Mouse (Mus musculus) midbrain, embryonic 15.5 days (tissue): ENCODE measurements around the gene Scarb2. TPM values are rescaled to one million over a fixed set of nuclear protein-coding genes. Genes with fewer than 3 reads are reported as not detected.

Experiments
- ATAC-seq: fragments of 200-750 bp; cut with Nextera tagmentation; replicated peaks from 2 replicates; pipeline ENCODE4 v1.8.0; 2017; ENCODE audit warnings: moderate TSS enrichment
- H3K27ac ChIP-seq: fragments of 300-500 bp; sonication (generic); 2 replicates; pipeline ENCODE4 v1.5.1; 2015; ENCODE audit warnings: mild to moderate bottlenecking, inconsistent platforms
- H3K27me3 ChIP-seq: fragments of 300-500 bp; sonication (generic); replicated peaks from 2 replicates; pipeline ENCODE4 v1.6.1; 2015; ENCODE audit warnings: inconsistent platforms
- H3K36me3 ChIP-seq: fragments of 300-500 bp; sonication (generic); replicated peaks from 2 replicates; pipeline ENCODE4 v1.6.1; 2015; ENCODE audit warnings: inconsistent platforms
- H3K4me1 ChIP-seq: fragments of 300-500 bp; sonication (generic); 2 replicates; pipeline ENCODE4 v1.6.1; 2015; ENCODE audit warnings: inconsistent platforms
- H3K4me2 ChIP-seq: fragments of 300-500 bp; sonication (generic); 2 replicates; pipeline ENCODE4 v1.6.1; 2015; ENCODE audit warnings: inconsistent platforms, mild to moderate bottlenecking, moderate library complexity
- H3K4me3 ChIP-seq: fragments of 300-500 bp; sonication (generic); 2 replicates; pipeline ENCODE4 v1.5.1; 2015; ENCODE audit warnings: mild to moderate bottlenecking, inconsistent platforms
- H3K9ac ChIP-seq: fragments of 300-500 bp; sonication (generic); 2 replicates; pipeline ENCODE4 v1.6.1; 2015; ENCODE audit warnings: mild to moderate bottlenecking, inconsistent platforms
- H3K9me3 ChIP-seq: fragments of 300-500 bp; sonication (generic); 2 replicates; pipeline ENCODE4 v1.6.1; 2016; ENCODE audit warnings: inconsistent platforms
- WGBS: fragments of 180-500 bp; shearing (Covaris S2); methylation state at CpG from one replicate; pipeline ENCODE4 v1.1.7; 2015; ENCODE audit warnings: mixed read lengths; 5-methylcytosine and 5-hydroxymethylcytosine counted together
- polyA plus RNA-seq: library from polyadenylated mRNA; unstranded; fragments of >200 nt; fragmentation: Nextera tagmentation; extraction: Ambion mirVana; gene quantifications from 2 replicates; pipeline ENCODE4 v1.2.1, GENCODE M21; 2015

Gene Scarb2
- polyA plus RNA-seq, 1 experiment from 2014 or later = 24.4 TPM

DNA sequence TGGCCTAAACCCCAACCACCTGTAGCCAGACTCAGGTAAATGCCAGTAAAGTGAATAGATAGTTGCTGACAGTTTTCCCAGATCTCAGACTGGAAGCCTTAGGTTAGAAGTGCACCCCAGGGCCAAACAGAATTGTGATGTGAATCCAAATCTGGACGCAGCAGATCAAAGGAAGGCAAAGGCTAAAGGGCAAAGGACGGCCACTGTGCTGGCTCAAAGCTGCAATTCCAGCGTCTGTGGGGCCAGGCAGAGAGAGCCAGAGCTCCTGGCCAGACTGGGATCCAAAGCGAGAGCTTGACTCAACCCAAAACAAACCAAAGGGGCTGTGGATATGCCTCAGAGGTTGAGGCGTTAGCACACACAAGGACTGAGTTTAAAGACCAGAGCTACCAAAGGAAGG is 47.9 kb downstream of the Scarb2 start:
- Histone ChIP-seq H3K4me3 (no peak overlapping the region), H3K27ac (no peak overlapping the region), H3K9me3 (no peaks in the 10 kb centered on the region), H3K4me2 (no peak overlapping the region), H3K27me3 (no peaks in the 10 kb centered on the region), H3K9ac (no peak overlapping the region), H3K4me1 (no peaks in the 10 kb centered on the region), H3K36me3 (peaks cover 17% of the 10 kb centered on the region; the same call in 1 of the 2 replicates)
- 49% methylated on average over 5 of the region's 5 CpGs for WGBS
- ATAC-seq = no peak

DNA sequence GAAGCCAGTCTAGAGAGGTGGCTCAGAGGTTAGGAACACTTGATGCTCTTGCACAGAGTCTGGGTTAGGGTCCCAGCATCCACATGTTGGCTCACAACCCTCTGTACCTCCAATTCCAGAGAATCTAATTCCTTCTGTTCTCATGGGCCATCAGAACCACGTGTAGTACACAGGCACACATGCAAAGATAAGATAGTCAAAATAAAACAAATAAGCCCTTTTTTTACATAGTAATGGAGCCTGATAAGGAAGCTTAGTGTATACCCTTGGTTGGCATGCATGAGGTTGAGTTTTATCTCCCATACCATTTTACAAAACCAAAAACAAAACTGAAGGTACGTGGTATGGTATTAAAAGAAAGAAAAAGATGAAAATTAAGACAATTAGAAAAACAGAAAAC is 49.2 kb downstream of the Scarb2 start:
- Histone ChIP-seq H3K4me1 (no peaks in the 10 kb centered on the region), H3K4me3 (no peak overlapping the region), H3K36me3 (peaks cover 28% of the 10 kb centered on the region; the same call in 1 of the 2 replicates), H3K9ac (no peak overlapping the region), H3K27me3 (no peaks in the 10 kb centered on the region), H3K4me2 (no peak overlapping the region), H3K9me3 (no peaks in the 10 kb centered on the region), H3K27ac (no peak overlapping the region)
- ATAC-seq = no peak
- 86% methylated on average over 2 of the region's 2 CpGs for WGBS

DNA sequence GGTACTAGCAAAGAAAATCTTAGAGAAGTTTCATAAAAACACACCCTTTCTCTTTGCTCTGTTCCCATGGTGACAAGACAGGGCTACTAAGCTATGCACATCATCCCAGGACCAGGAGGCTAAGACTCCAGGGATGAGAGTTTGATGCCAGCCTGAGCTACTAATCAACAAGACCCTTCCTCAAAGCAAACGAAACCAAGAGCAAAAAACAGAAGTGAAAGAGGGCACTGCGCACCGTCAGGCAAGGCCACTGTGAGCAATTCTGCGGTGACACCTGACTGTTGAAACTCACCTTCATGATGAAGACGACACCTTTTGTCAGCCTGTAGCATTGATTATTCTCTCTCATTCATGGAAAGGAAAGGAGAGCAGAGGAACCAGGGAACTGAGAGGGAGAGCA is 53.8 kb downstream of the Scarb2 start:
- WGBS = 94% methylated on average over 5 of the region's 5 CpGs
- Histone ChIP-seq H3K27me3 (no peaks in the 10 kb centered on the region), H3K27ac (no peak overlapping the region), H3K9me3 (no peaks in the 10 kb centered on the region), H3K4me1 (no peaks in the 10 kb centered on the region), H3K9ac (no peak overlapping the region), H3K36me3 (peaks cover 49% of the 10 kb centered on the region), H3K4me3 (no peak overlapping the region), H3K4me2 (no peak overlapping the region)
- no peak for ATAC-seq

DNA sequence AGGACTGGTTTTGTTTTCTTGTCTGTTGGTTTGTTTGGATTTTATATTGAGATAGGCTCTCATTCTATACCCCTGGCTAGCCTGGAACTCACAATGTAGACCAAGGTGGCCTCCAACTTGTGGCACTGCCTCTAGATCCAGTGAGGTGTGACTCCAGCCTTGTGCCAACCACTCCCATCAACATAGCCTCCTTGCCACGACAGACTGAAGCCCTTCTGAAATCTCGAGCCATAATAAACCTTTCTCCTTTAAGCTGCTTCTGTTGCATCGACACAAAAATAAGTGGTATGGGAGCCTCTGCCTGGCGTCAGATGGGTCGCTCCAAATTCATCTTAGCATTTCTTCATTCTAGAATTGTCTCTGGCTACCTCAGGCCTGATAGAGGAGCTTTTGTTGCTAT is 59.9 kb downstream of the Scarb2 start:
- H3K27me3 ChIP-seq = no peaks in the 10 kb centered on the region
- ATAC-seq = no peak
- peaks cover 58% of the 10 kb centered on the region for H3K36me3 ChIP-seq
- H3K27ac ChIP-seq = no peak overlapping the region
- H3K4me1 ChIP-seq = no peaks in the 10 kb centered on the region
- no peak overlapping the region for H3K9ac ChIP-seq
- H3K4me2 ChIP-seq = no peak overlapping the region
- H3K9me3 ChIP-seq = no peaks in the 10 kb centered on the region
- 94% methylated on average over 5 of the region's 5 CpGs for WGBS
- H3K4me3 ChIP-seq = no peak overlapping the region

DNA sequence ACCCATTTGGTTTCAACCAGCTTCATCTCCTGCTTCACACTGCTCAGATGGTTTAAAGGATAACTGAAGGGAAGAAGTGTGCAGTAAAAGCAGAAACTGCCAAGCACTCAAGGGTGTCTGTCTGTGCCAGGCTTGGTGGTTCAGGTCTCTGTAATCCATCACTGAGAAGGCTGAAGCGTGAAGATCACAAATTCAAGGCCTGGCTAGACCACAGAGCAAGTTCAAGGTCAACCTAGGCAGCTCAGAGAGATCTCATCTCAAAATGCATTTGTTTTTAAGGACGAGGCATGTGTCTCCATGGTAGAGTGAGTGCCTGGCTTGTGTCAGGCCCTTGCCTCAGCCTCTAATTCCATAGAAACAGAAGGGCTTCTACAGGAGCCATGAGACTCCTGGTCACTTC is 61.6 kb downstream of the Scarb2 start:
- H3K9ac ChIP-seq = no peak overlapping the region
- no peak overlapping the region for H3K4me3 ChIP-seq
- no peak overlapping the region for H3K27ac ChIP-seq
- ATAC-seq = no peak
- H3K27me3 ChIP-seq = no peaks in the 10 kb centered on the region
- no peak overlapping the region for H3K4me2 ChIP-seq
- no peaks in the 10 kb centered on the region for H3K9me3 ChIP-seq
- H3K4me1 ChIP-seq = no peaks in the 10 kb centered on the region
- peaks cover 52% of the 10 kb centered on the region for H3K36me3 ChIP-seq
- 96% methylated on average over 2 of the region's 2 CpGs for WGBS

DNA sequence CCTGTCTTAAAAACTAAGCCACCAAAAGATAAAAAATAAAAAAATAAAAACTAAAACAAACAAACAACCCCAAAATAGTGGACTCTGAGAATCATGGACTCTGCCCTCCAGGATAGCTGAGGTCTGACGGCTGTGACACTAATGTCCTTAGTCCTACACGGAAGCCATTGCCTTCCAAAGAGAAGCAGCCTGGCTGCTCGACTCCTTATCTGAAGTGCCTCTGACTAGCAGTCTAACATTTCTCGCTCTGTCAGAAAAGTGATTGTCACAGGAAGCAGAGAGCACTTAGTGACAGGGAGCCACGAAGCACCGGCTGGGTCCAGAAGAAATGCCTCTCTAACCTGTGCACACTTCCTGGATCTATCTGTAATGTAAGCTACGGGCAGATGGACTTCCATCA is 63.7 kb downstream of the Scarb2 start:
- H3K36me3 ChIP-seq = peaks cover 35% of the 10 kb centered on the region
- 92% methylated on average over 7 of the region's 7 CpGs for WGBS

DNA sequence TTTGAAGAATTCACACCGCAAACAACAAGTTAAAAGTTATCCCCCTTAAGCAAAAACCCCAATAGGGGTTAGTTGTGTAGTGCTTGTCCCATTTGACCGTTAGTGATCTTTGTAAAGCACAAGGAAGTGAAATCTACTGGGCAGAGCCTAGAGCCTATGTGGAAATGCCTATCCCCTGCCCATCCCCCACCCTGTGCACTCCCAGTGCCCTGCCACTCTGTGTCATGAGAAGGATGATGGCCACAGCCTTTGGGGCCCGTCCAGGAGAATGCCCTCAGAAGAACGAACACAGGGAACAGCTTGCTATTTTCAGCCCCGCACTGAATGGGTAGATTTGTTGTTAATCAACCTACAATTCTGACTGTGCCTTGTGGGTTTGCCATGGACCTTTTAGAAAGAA is 65.1 kb downstream of the Scarb2 start:
- Histone ChIP-seq H3K9ac (no peak overlapping the region), H3K9me3 (no peaks in the 10 kb centered on the region), H3K36me3 (peaks cover 24% of the 10 kb centered on the region), H3K27me3 (no peaks in the 10 kb centered on the region), H3K4me2 (no peak overlapping the region), H3K4me1 (no peaks in the 10 kb centered on the region), H3K4me3 (no peak overlapping the region), H3K27ac (no peak overlapping the region)
- no peak for ATAC-seq
- 84% methylated on average over 5 of the region's 5 CpGs for WGBS

More for the DNA sequence above, 63.7 kb downstream of the Scarb2 start:
- no peaks in the 10 kb centered on the region for H3K4me1 ChIP-seq
- H3K27ac ChIP-seq = no peak overlapping the region
- H3K9me3 ChIP-seq = no peaks in the 10 kb centered on the region
- H3K4me2 ChIP-seq = no peak overlapping the region
- H3K9ac ChIP-seq = no peak overlapping the region
- no peak overlapping the region for H3K4me3 ChIP-seq
- H3K27me3 ChIP-seq = no peaks in the 10 kb centered on the region
- ATAC-seq = no peak

DNA sequence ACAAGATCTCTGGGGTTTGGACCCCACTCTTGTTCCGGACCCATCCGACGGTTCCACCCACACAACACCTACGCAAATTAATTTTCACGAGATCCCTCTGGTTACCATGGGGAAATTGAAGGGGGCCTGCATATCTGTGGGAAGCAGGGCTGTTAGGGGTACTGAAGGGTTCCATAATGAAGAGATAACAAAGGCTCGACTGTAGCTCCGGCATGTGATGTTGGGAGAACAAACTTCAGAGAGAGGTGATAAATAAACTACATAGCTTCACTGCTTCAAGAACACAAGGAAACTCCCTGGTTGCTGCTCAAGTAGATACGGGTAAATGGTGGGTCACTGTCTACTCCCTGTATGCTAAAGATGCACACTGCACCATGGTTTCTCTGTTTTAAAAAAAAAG is 68.1 kb downstream of the Scarb2 start:
- Histone ChIP-seq H3K4me3 (no peak overlapping the region), H3K9me3 (no peaks in the 10 kb centered on the region), H3K27me3 (no peaks in the 10 kb centered on the region), H3K4me1 (peaks cover 11% of the 10 kb centered on the region), H3K36me3 (0 out of 2 replicates have a peak, but pooled peaks cover 2% of the 10 kb centered on the region), H3K4me2 (no peak overlapping the region), H3K27ac (no peak overlapping the region), H3K9ac (no peak overlapping the region)
- ATAC-seq = no peak
- WGBS = 88% methylated on average over 8 of the region's 8 CpGs

DNA sequence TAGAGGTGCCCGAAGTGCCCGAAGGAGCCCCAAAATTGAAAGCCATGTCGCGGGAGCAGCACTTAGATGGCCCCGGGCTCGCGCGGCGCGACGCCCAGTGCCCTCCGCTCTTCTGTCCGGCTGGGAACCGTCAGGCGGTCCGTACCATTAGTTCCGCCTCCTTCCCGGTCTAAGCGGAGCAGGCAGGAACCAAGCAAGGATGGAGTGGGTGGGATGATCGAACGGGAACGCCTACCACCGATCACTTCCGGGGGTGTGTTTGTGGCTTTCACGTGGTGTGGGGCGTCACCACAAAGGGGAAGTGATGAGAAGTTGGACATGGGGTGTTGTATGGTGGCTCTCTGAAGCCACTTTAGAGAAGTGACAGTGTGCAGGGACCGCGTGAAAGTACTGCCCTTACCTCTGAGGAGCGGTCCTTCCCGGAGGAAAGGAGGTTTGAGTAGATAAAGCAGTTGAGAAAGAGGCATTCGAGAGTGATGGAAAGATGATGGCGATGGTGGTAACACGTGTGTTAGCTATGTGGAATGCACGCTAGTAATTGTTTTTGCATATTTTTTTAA is 71.5 kb downstream of the Scarb2 start, which contains the start of gene Nup54:
Gene Nup54 (minus strand): TSS at position 195 of the 560 bp plus-strand sequence.
- peak within 1 kb of the TSS; percentile 98 for H3K4me3 ChIP-seq
- under 1% methylated on average over 34 of the region's 34 CpGs for WGBS
- peak; percentile 100 for ATAC-seq
- peak within 1 kb of the TSS; percentile 97 for H3K9ac ChIP-seq
- H3K27me3 ChIP-seq = no peaks in the 10 kb centered on the region
- no peaks in the 10 kb centered on the region for H3K9me3 ChIP-seq
- peak within 1 kb of the TSS; percentile 84 for H3K27ac ChIP-seq
- H3K4me1 ChIP-seq = peaks cover 19% of the 10 kb centered on the region
- H3K4me2 ChIP-seq = peak within 1 kb of the TSS; percentile 82
- H3K36me3 ChIP-seq = no peaks in the 10 kb centered on the region

DNA sequence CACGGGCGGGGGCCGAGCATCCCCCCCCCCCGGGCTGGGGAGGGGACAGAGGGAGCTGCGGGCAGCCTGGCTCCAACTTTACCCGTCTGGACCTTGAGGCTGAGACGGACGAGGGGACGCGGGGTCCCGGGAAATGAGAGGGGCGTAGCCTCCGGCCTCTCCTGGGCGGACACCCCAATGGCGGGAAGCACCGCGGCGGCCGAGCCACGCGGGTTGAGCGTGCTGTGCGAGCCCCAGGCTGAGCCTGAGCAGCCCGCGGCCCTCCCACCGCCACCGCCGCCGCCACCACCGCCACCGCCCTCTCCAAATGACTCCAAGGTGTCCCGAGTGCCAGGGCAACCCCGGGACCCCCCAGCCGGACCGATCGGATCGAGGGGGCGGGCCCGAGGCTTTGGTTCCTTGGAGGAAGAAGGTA is 72.1 kb downstream of the Scarb2 start:
- Histone ChIP-seq H3K27ac (peak overlapping the region; percentile 84), H3K9me3 (no peaks in the 10 kb centered on the region), H3K4me1 (peaks cover 19% of the 10 kb centered on the region), H3K36me3 (no peaks in the 10 kb centered on the region), H3K4me3 (peak overlapping the region; percentile 98), H3K9ac (peak overlapping the region; percentile 97), H3K27me3 (no peaks in the 10 kb centered on the region), H3K4me2 (peak overlapping the region; percentile 82)
- under 1% methylated on average over 32 of the region's 39 CpGs for WGBS
- ATAC-seq = peak; percentile 78

DNA sequence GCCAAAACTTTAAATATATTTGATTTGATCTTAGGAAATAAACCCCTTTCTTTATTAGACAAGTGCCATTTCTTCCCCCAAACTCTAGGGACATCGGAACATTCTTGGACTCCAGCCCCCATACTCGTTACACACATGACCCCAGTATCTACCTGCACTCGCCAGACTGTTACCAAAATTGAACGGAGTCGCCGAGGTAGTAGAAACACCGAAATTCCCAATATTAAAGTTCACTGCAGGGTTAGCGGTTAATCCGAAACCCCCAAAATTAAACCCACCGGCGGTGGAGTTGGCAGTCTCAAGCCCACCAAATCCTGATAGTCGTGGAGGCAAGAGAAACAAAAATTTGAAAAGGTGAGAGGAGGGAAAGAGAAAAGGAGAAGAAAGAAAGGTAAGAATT is 72.6 kb downstream of the Scarb2 start:
- Histone ChIP-seq H3K4me2 (peak overlapping the region; percentile 82), H3K4me3 (peak overlapping the region; percentile 98), H3K9ac (peak overlapping the region; percentile 97), H3K9me3 (no peaks in the 10 kb centered on the region), H3K27me3 (no peaks in the 10 kb centered on the region), H3K27ac (no peak overlapping the region), H3K4me1 (peaks cover 19% of the 10 kb centered on the region), H3K36me3 (0 out of 2 replicates have a peak, but pooled peaks cover 2% of the 10 kb centered on the region)
- no peak for ATAC-seq
- under 1% methylated on average over 12 of the region's 12 CpGs for WGBS

DNA sequence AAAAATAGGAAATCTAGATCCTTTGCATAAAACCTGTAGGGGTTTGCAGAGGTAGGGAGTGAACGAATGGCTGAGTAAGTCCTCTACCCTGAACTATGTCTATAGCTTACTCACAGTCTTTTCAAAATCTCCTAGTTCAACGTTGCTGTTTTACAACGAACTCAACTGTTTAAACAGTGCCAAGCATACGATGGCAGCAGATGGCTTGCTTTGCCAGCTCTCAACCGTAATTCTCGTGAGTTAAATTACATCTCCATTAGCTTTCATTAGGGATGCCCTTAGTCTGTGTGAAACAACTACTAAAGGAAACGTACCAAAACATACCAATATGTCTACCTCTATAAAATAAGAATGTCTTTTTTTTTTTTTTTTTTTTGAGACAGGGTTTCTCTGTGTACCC is 75.0 kb downstream of the Scarb2 start:
- no peaks in the 10 kb centered on the region for H3K9me3 ChIP-seq
- peaks cover 19% of the 10 kb centered on the region for H3K36me3 ChIP-seq
- H3K4me1 ChIP-seq = peaks cover 19% of the 10 kb centered on the region
- H3K4me3 ChIP-seq = no peak overlapping the region
- H3K27ac ChIP-seq = no peak overlapping the region
- H3K9ac ChIP-seq = no peak overlapping the region
- H3K4me2 ChIP-seq = no peak overlapping the region
- 82% methylated on average over 7 of the region's 7 CpGs for WGBS
- H3K27me3 ChIP-seq = no peaks in the 10 kb centered on the region
- no peak for ATAC-seq

DNA sequence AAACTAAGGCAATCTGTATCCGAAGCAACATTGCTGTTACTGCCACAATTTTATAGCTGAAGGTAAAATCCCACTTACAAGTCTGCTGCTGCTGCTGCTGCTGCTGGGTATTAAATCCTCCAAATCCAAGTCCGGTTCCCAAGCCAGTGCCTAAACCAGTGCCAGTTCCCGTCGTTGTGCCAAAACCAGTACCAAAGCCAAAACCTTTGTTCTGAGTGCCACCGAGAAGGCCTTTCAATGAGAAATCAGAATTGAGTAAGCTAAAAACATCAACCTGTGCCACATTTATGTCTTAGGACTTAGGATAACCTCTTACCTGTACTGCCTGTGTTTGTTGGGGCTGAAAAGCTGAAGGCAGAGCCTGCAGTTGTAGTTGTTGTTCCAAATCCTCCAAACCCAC is 75.9 kb downstream of the Scarb2 start:
- Histone ChIP-seq H3K9me3 (no peaks in the 10 kb centered on the region), H3K27ac (no peak overlapping the region), H3K27me3 (no peaks in the 10 kb centered on the region), H3K4me2 (no peak overlapping the region), H3K4me3 (no peak overlapping the region), H3K4me1 (peaks cover 19% of the 10 kb centered on the region), H3K9ac (no peak overlapping the region), H3K36me3 (peaks cover 19% of the 10 kb centered on the region)
- no peak for ATAC-seq
- WGBS = 90% methylated on average over 5 of the region's 5 CpGs
